Mouse (Mus musculus): ENCODE results near the gene Rfx7.

- no peak for TF ChIP-seq CTCF (conservative IDR thresholded peaks at IDR 0.05; ENCODE audit: insufficient read depth, insufficient read length, low read depth, low read length)
- TF ChIP-seq POLR2A (IDR thresholded peaks at IDR 0.05; ENCODE audit: low read depth, low read length) = no peak
Observed at GRCm38 (mm10) chr9:72613884-72614283, 81.8 kb downstream of the Rfx7 start.
